Mouse (Mus musculus) layer of hippocampus, adult 18-20 months (tissue): ENCODE measurements at regions not wholly inside any gene's neighbourhood (a gene's known extent, or its start where the extent isn't known, plus 50 kb on each side); places are given as distances from the start of the nearest gene placed in this dataset.

Experiments
- DNase-seq, 2 experiments: peaks; one replicate each; pipeline ENCODE4 v3.0.0; 2022; ENCODE audit warnings: low spot score in 2 of 2

DNA sequence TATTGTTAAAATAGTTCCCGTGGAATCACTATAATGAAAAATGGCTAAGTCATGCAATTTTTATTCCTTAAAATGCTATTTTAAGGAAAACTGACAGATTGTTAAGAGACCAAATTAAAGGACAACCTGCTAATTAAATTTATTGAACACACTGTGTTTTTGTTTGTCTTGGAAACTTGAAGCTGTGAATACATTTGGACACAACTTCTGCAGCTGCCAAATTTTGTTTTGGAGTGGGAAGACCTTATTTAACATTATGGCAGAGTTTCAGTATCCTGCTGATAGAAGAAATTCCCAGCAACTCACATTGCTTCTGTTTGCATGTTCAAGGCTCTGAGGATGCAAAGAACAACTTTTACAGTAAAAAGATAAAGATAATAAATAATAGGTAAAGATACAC, 301.6 kb upstream of the 1700015G11Rik start:
- peak in 1 of 2 experiments; percentile 24 for DNase-seq

DNA sequence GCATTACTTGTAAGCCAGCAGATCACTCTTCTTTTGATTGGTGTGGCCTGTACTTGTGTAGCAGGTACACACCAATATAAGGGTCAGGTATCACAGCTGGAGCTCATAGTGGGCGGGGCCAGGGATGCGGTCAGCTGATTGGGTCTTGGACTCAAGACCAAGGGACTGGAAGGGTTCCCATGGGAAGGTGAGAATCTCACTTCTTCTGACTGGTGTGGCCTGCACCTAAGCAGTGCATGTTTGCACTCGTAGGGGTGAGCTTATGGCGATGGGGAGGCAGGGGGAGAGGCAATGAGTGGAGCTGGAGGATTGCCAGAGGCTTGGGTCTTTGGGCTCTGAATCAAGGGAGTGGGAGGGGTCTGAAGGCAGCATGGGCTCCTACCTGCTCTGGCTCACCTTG, 262.7 kb upstream of the 1700015G11Rik start:
- no peak for DNase-seq

DNA sequence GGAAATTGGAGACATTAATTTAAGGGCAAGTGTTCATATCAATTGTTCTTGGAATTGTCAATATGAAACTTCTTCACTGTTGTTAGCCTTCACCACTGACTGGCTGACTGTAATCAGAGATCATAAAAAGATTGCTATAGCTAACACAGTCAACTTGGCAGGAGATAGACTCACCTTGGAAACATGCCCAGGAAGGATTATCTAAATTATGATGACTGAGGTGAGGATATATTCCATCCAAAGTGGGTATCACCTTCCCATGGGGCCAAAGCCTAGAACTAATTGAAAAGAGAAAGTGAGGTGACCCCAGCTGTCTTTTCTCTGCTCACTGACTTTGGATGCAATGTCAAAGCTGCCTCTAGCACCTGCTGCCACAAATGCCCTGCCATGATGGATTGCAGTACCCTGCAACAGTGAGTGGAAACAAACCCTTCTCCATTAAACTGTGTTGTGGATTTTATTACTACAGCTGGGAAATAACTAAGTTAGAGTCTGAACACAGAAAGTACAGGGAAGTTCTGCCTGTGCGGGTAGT, 240.9 kb upstream of the 1700015G11Rik start:
- no peak for DNase-seq

DNA sequence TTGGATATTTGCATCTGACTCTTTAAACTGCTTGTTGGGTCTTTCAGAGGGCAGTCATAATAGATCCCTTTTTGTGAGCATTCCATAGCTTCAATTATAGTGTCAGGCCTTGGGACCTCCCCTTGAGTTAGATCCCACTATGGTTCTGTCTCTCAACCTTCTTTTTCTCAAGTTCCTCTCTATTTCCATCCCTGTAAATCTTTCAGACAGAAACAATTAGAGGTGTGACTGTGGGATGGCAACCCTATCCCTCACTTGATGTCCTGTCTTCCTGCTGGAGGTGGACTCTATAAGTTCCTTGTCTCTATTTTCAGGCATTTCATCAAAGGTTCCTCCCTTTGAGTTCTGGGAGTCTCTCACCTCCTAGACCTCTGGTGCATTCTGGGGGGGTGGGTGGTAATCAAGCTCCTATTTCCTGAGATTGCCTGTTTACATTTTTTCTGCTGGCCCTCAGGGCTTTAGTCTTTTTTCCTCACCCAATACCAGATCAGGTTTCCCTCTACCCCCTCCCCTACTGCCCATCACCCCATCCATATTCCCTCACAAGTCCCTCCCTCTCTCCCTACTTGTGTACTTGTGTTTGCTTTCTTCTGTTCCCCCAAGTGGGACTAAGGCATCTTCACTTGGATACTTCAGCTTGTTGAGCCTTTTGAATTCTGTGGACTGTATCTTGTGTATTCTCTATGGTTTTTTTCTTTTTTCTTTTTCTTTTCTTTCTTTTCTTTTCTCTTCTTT, 237.1 kb upstream of the 1700015G11Rik start:
- no peak for DNase-seq
